Mouse (Mus musculus): Measurements from ENCODE around the gene Ccdc106.
"Not testable (repeated sequence)": the region's sequence is repeated elsewhere in the genome, so short reads cannot be mapped to it uniquely, and the experiment has no call there.

Gene Ccdc106

GRCm38 (mm10) chr7:5020000-5020681 is at the start of gene Ccdc106, which contains the start of gene Zfp865:
Gene Ccdc106 (plus strand): TSS chr7:5020553.
Gene Zfp865 (plus strand): TSS chr7:5020376.
- peak; percentile 72 for ATAC-seq (ENCODE audit: insufficient number of reproducible peaks, low FRiP score, low TSS enrichment)

- ATAC-seq (ENCODE audit: insufficient number of reproducible peaks, low FRiP score, low TSS enrichment): no peak
Measured at GRCm38 (mm10) chr7:4971068-4971467, 49.3 kb upstream of the Ccdc106 start, which contains the start of gene Sbk3. Gene Sbk3 (minus strand): TSS chr7:4971168.

DNA sequence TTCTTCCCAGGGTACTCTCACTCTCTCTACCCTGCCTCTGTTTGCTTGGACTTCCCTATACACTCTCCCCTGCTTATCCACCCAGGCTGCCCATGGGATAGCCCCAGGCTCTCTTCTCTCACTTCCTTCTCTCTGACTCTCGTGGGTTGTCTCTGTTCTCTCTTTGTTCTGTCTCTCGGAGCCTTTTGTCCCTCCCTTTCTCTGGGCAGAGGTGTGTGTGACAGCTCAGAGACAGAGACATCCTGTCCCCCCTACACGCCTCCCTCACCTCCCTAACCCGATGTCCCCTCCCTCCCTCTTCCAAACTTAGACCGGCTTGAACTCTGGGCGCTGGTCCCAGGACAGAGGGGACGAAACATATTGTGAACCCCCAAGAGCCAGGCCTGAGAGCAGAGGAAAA is 48.6 kb upstream of the Ccdc106 start:
- ATAC-seq (ENCODE audit: insufficient number of reproducible peaks, low FRiP score, low TSS enrichment): no peak

- no peak for ATAC-seq (ENCODE audit: insufficient number of reproducible peaks, low FRiP score, low TSS enrichment)
Measured at GRCm38 (mm10) chr7:4972321-4973047, 47.9 kb upstream of the Ccdc106 start.

- ATAC-seq (ENCODE audit: insufficient number of reproducible peaks, low FRiP score, low TSS enrichment): no peak
Measured at GRCm38 (mm10) chr7:4975455-4975854, 44.9 kb upstream of the Ccdc106 start.

GRCm38 (mm10) chr7:4976832-4977231 is 43.5 kb upstream of the Ccdc106 start:
- ATAC-seq (ENCODE audit: insufficient number of reproducible peaks, low FRiP score, low TSS enrichment): no peak

DNA sequence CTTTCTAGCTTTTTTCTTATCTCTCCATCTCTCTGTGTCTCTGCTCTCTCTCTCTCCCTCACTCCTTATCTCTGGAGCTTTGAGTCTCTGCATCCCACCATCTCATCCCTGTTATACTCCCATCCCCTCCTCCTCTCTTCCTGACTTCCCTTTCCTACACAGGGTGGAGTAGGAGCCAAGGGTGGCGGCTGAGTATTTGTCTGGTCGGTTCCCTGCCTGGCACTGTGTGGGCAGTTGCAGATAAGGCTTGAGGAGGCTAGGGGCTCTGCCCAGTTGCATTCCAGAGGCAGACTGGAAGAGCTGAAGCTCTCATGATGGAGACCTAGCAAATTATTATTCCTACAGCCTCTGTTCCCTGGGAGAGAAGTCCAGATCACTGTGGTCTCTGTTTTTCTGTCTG is 32.1 kb upstream of the Ccdc106 start:
- no peak for ATAC-seq (ENCODE audit: insufficient number of reproducible peaks, low FRiP score, low TSS enrichment)

DNA sequence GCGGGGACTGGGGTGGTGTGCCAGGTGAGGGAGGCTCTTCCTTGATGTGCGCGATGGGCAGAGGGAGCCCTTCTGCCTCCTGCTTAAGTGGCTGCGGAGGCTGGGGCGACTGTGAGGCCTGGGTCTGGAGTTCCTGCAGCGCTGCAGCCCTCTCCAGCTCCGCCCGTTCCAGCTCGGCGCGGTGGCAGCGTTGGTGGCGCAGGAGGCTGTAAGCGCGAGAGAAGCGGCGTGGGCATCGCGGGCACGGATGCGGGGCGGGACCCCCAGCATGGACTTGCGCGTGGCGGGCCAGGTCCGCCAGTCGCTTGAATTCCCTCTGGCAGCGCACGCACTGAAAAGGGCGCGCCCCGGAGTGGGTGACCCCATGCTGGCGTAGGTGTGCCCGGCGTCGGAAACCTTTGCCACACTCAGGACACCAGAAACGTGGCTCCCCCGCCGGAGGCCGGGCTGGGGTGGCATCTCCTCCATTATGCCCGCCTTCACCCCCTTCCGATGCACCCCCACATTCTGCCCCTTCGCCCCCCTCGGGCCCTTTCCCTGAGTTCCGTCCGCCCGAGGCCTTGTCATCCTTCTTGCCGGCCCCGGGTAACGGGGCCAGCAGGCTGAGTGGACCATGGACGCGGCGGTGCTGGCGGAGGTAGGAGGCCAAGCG is 26.9 kb upstream of the Ccdc106 start:
- ATAC-seq (ENCODE audit: insufficient number of reproducible peaks, low FRiP score, low TSS enrichment): no peak

- no peak; the same call in 1 of the 2 replicates for ATAC-seq (ENCODE audit: insufficient number of reproducible peaks, low FRiP score, low TSS enrichment)
Measured at GRCm38 (mm10) chr7:4993999-4994788, 26.2 kb upstream of the Ccdc106 start.

GRCm38 (mm10) chr7:4995268-4996002 is 24.9 kb upstream of the Ccdc106 start:
- ATAC-seq (ENCODE audit: insufficient number of reproducible peaks, low FRiP score, low TSS enrichment): no peak

DNA sequence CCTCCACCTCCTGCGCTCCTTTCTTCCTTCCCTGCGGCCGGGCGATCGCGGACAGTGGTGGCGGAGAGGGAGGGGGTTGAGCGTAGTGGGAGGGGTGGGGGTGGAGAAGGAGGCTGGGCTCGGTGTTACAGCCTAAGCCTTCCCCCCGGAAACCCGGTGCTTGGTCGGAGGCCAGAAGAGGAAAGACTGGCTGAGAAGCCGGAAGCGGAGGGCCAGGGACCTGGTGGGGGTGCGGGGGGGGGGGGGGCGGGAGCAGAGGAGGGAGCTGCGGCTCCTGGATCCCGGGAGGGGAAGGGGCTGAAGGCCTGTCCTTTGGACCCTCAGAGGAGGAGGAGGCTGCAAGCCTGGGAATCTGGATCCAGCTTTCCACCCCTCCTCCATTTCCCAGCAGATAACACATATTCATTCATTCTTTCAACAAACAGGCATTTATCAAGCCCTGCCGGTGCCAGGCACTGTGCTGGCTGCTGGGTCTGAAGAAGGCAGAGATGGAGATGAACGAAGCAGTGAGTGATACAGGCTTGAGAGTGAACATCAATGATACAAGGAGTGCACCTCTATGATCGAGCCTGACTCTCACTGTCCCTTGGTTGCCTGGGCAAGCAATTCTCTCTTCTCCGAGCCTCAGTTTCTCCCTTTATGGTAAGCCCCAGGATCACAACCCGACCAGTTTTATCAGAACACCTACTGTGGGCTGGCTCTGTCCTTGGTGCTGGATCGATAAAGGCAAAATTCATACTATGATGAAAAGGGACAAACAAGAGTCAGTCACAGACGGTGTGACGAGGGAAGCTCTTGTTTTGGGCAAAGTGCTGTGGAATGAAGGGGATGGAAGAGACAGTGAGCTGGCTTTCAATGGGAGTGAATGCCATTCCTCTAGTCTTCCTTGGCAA is 24.1 kb upstream of the Ccdc106 start, which contains the start of gene Zfp579:
Gene Zfp579 (minus strand): TSS at position 156 of the 893 bp plus-strand sequence.
- peak; percentile 50 for ATAC-seq (ENCODE audit: insufficient number of reproducible peaks, low FRiP score, low TSS enrichment)

DNA sequence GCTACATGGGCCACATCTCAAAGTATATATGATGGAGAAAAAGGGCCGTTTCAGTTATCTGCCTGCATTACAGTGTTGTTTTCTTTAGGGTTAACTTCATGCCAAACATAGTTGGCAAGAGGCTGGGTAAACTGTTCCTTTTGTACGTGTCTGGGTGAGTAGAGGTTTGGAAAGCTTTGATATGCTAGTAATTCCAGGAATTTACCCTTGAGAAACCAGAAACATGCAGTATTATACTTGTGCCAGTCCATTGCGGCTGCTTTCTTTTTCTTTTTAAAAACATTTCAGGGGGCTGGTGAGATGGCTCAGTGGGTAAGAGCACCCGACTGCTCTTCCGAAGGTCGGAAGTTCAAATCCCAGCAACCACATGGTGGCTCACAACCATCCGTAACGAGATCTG is 23.4 kb upstream of the Ccdc106 start:
- ATAC-seq (ENCODE audit: insufficient number of reproducible peaks, low FRiP score, low TSS enrichment): no peak

- ATAC-seq (ENCODE audit: insufficient number of reproducible peaks, low FRiP score, low TSS enrichment): no peak
Measured at GRCm38 (mm10) chr7:4999876-5000275, 20.5 kb upstream of the Ccdc106 start.

GRCm38 (mm10) chr7:5002876-5003275 is 17.5 kb upstream of the Ccdc106 start:
- ATAC-seq (ENCODE audit: insufficient number of reproducible peaks, low FRiP score, low TSS enrichment): not testable (repeated sequence)

DNA sequence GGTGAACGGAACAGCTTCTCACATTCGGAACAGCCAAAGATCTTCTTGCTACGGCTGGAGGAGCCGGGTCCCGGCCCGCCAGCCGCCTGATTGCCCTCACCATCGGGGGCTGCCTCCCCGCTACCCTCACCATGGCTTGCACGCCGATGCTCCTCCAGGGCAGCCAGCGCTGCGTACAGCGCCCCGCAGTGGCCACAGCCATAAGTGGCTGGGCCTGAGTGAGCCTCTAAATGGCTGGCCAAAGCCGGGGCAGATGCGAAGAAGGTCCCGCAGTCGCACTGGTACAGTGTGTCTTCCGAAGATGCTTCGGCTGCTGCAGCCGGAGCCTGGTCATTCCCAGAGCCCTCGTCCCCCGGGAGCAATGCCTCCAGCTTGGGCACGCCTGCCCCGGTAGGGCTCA is 12.1 kb upstream of the Ccdc106 start:
- no peak for ATAC-seq (ENCODE audit: insufficient number of reproducible peaks, low FRiP score, low TSS enrichment)

DNA sequence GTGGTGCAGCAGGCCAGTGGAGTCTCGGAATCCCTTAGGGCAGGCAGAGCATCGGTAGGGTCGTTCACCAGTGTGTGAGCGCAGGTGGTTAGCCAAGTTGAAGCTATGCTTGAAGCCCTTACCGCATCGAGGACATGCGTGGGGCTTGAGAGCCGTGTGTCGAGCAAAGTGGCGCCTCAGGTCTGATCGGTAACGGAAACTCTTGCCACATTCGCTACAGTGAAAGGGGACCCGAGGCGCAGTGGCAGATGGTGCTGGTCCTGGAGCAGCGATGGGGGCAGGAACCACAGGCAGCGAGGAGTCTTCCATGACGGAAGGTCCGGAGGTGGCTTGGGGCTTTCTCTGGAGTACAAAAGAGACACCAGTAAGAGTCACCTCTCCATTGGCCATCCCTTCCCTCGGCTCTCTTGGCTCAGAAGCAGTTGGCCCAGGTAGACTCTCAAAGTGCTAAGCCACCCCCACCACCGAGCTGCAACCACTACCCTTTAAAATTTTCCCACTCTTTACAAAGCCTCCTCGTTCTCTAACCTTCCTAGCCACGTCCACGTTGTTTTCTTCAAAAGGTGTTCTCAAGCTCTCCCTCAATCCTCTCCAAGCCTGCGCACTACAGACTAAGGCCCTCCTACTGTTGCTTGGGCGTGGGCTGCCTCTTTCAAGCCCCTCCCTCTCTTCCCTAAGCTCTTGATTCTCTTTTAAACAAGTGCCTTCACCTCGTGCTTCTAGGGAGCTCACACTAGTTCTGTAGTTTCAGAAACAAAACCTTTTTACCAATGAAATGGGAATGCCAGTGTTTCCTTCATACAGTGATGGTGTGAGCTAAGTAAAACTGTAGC is 7.5 kb upstream of the Ccdc106 start:
- ATAC-seq (ENCODE audit: insufficient number of reproducible peaks, low FRiP score, low TSS enrichment): no peak

GRCm38 (mm10) chr7:5014251-5015117 is 5.9 kb upstream of the Ccdc106 start, which contains the start of the genes Zfp524 and Fiz1:
Gene Zfp524 (plus strand): TSS chr7:5014415.
Gene Fiz1 (minus strand): TSS chr7:5014697.
- peak; percentile 36; the same call in 1 of the 2 replicates for ATAC-seq (ENCODE audit: insufficient number of reproducible peaks, low FRiP score, low TSS enrichment)
